ENCODE assay signal across 13 mouse cellular contexts in the genomic region with DNA sequence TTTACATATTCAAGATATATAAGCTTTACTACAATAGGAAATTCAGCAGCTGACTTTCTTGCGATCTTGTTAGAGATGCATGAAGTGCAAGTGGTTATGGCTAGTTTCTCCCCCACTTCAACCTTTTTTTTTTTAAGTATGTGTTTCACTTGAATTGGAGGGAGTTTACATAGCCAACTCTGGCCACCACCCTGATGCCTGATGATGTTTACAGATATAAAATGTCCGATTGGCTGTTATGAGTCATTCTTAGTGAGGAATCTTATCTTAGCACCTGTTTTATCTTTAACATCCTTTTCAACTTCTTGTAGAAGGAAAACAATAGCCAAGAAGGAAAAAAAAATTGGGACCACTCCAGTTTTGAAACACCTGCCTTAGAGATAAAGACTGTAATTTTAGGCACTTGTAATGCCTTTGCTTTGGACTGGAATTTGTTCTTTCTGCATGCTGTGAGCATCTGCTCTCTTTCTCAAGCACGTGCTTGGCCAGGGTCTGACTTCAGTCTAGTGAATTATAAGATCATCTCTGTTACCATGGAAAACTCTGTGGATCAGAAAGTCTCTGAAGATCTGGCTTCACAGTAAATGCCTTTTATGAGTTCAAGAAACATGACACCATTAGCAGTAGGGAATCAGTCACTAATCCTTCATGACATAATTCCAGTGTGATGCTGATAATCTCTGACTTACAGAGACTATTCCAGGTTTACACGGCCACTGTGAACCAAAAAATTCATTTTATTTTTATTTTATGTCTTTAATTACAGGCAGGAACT.
DNase-seq lines count a peak whose midpoint lies in the region; ATAC-seq and TF ChIP-seq lines count a peak whose summit lies in the region.
"Had no signal": no experiment of that assay in that cellular context is flagged by ENCODE, and none has a peak within 500 bp of the region (broad histone marks: within the 10 kb centered on the region; RNA-seq: fewer than 3 reads in every experiment).

No protein-coding gene starts in this region.

- TF ChIP-seq CTCF in brain, embryonic 14.5 days (IDR thresholded peaks at IDR 0.05; ENCODE audit: borderline replicate concordance, extremely low read depth, insufficient read depth, insufficient read length): no peak

- H3K36me3 ChIP-seq in forebrain, embryonic 14.5 days (ENCODE audit: control insufficient read depth, insufficient read depth, low read length): no peaks in the 10 kb centered on the region
- no peaks in the 10 kb centered on the region for H3K36me3 ChIP-seq in midbrain, embryonic 12.5 days
- H3K36me3 ChIP-seq: neural tube, embryonic 12.5 days had no signal

- H3K4me2 ChIP-seq in forebrain, embryonic 14.5 days (ENCODE audit: low read length): no peak overlapping the region
- no peak overlapping the region for H3K4me2 ChIP-seq in midbrain, embryonic 12.5 days (replicated peaks)
- H3K4me2 ChIP-seq: neural tube, embryonic 12.5 days had no signal

- no peak overlapping the region for H3K4me3 ChIP-seq in forebrain, embryonic 14.5 days (ENCODE audit: low read depth, low read length)
- H3K4me3 ChIP-seq in midbrain, embryonic 12.5 days: no peak overlapping the region
- H3K4me3 ChIP-seq: neural tube, embryonic 12.5 days had no signal

- H3K4me1 ChIP-seq in forebrain, embryonic 14.5 days (ENCODE audit: control insufficient read depth, insufficient read depth, low read length): no peaks in the 10 kb centered on the region
- no peaks in the 10 kb centered on the region for H3K4me1 ChIP-seq in midbrain, embryonic 12.5 days
- H3K4me1 ChIP-seq: neural tube, embryonic 12.5 days had no signal

- H3K27ac ChIP-seq in forebrain, embryonic 14.5 days (ENCODE audit: low read depth, low read length): no peak overlapping the region
- H3K27ac ChIP-seq in midbrain, embryonic 12.5 days (replicated peaks): no peak overlapping the region
- H3K27ac ChIP-seq: neural tube, embryonic 12.5 days had no signal

- intact Hi-C loops in heart, postnatal 25 days (cut with DNase I): loop anchor here (2.0 to 10.0 kb wide), 5 partner anchors 67 to 295 kb away; no protein-coding TSS in a partner anchor

- H3K27me3 ChIP-seq in forebrain, embryonic 14.5 days (replicated peaks; ENCODE audit: control insufficient read depth, insufficient read depth, low read length): no peaks in the 10 kb centered on the region
- H3K27me3 ChIP-seq in midbrain, embryonic 12.5 days: no peaks in the 10 kb centered on the region
- H3K27me3 ChIP-seq: neural tube, embryonic 12.5 days had no signal

- H3K9me3 ChIP-seq in forebrain, embryonic 14.5 days (replicated peaks; ENCODE audit: control insufficient read depth, low read length): no peaks in the 10 kb centered on the region
- H3K9me3 ChIP-seq in midbrain, embryonic 12.5 days: no peaks in the 10 kb centered on the region
- H3K9me3 ChIP-seq: neural tube, embryonic 12.5 days had no signal

- peak; percentile 68 for ATAC-seq in forebrain, embryonic 14.5 days
- peak; percentile 69; the same call in 1 of the 2 replicates for ATAC-seq in midbrain, embryonic 12.5 days (ENCODE audit: low FRiP score, low read depth)
- ATAC-seq: activated CD4-positive, CD25-positive, alpha-beta regulatory T cell, adult 4 months had no signal

- no peak overlapping the region for H3K9ac ChIP-seq in forebrain, embryonic 14.5 days (ENCODE audit: low read length)
- H3K9ac ChIP-seq in midbrain, embryonic 12.5 days (replicated peaks): no peak overlapping the region
- H3K9ac ChIP-seq: neural tube, embryonic 12.5 days had no signal

- DNase-seq in heart, adult 18-20 months: peak; percentile 24 to 61
- no peak for DNase-seq in heart, postnatal 25 days (ENCODE audit: low spot score)
- peak; percentile 82 for DNase-seq in brain, embryonic 14.5 days (ENCODE audit: low read depth)
- peak; percentile 60 for DNase-seq in forebrain, embryonic 14.5 days (ENCODE audit: low spot score)
- DNase-seq in ovary, postnatal 14 days (ENCODE audit: low spot score): no peak
- no peak for DNase-seq in adrenal gland, postnatal 36 days
- DNase-seq: cerebellum, adult 8-10 months; lung, adult 18-20 months; spleen, adult 18-20 months; thymus, adult 2 months had no signal

- 47% methylated on average over 4 of the region's 4 CpGs for WGBS in forebrain, embryonic 14.5 days
- 47% methylated on average over 4 of the region's 4 CpGs for WGBS in midbrain, embryonic 12.5 days

- no peak for TF ChIP-seq POLR2A in brain, embryonic 14.5 days (IDR thresholded peaks at IDR 0.05; ENCODE audit: borderline replicate concordance, extremely low read depth, insufficient read depth, insufficient read length, poor library complexity, severe bottlenecking)

Comparison
In these comparisons a context has a peak if more than half of its experiments do, and no peak if none do; other contexts are left out.
1. DNase-seq: peak in heart, adult 18-20 months (2 of 2), brain, embryonic 14.5 days (single experiment) and forebrain, embryonic 14.5 days (single experiment); none in heart, postnatal 25 days (single experiment), ovary, postnatal 14 days (single experiment) and adrenal gland, postnatal 36 days (0 of 2).